Mouse (Mus musculus) liver, embryonic 13.5 days (tissue): ENCODE results near the gene Qprt. TPM values are rescaled to one million over a fixed set of nuclear protein-coding genes. Genes with fewer than 3 reads are reported as not detected.
A peak's percentile ranks its signal among the peaks of the same experiment; 100 is the strongest.
"Not testable (repeated sequence)": the region's sequence is repeated elsewhere in the genome, so short reads cannot be mapped to it uniquely, and the experiment has no call there.

Source experiments
- ATAC-seq: fragments of 200-750 bp; cut with Nextera tagmentation; 2 replicates; pipeline ENCODE4 v1.8.0; 2017; ENCODE audit warnings: low read depth, mild to moderate bottlenecking, moderate number of reproducible peaks, moderate library complexity
- DNase-seq: peaks from one replicate; pipeline ENCODE4 v3.0.0; 2022
- H3K27ac ChIP-seq: fragments of 300-500 bp; sonication (generic); 2 replicates; pipeline ENCODE4 v1.5.1; 2015; ENCODE audit warnings: moderate library complexity, mild to moderate bottlenecking, inconsistent platforms
- H3K27me3 ChIP-seq: fragments of 300-500 bp; sonication (generic); 2 replicates; pipeline ENCODE4 v1.6.1; 2015; ENCODE audit warnings: mild to moderate bottlenecking, inconsistent platforms
- H3K36me3 ChIP-seq: fragments of 300-500 bp; sonication (generic); 2 replicates; pipeline ENCODE4 v1.6.1; 2015; ENCODE audit warnings: mild to moderate bottlenecking, inconsistent platforms
- H3K4me1 ChIP-seq: fragments of 300-500 bp; sonication (generic); replicated peaks from 2 replicates; pipeline ENCODE4 v1.6.1; 2015; ENCODE audit warnings: inconsistent platforms
- H3K4me2 ChIP-seq: fragments of 300-500 bp; sonication (generic); 2 replicates; pipeline ENCODE4 v1.6.1; 2015; ENCODE audit warnings: inconsistent platforms, mild to moderate bottlenecking, moderate library complexity
- H3K4me3 ChIP-seq: fragments of 300-500 bp; sonication (generic); replicated peaks from 2 replicates; pipeline ENCODE4 v1.5.1; 2015; ENCODE audit warnings: mild to moderate bottlenecking, inconsistent platforms
- H3K9ac ChIP-seq: fragments of 300-500 bp; sonication (generic); 2 replicates; pipeline ENCODE4 v1.6.1; 2015; ENCODE audit warnings: mild to moderate bottlenecking, inconsistent platforms
- H3K9me3 ChIP-seq: fragments of 300-500 bp; sonication (generic); replicated peaks from 2 replicates; pipeline ENCODE4 v1.6.1; 2016; ENCODE audit warnings: inconsistent platforms
- WGBS: fragments of 180-500 bp; shearing (Covaris S2); methylation state at CpG from one replicate; pipeline ENCODE4 v1.1.7; 2015; ENCODE audit not compliant: insufficient replicate concordance; 5-methylcytosine and 5-hydroxymethylcytosine counted together
- polyA plus RNA-seq: library from polyadenylated mRNA; unstranded; fragments of >200 nt; fragmentation: Nextera tagmentation; extraction: Ambion mirVana; gene quantifications from 2 replicates; pipeline ENCODE4 v1.2.1, GENCODE M21; 2015

The Qprt gene
- polyA plus RNA-seq, 1 experiment from 2014 or later: 44.4 TPM

DNA sequence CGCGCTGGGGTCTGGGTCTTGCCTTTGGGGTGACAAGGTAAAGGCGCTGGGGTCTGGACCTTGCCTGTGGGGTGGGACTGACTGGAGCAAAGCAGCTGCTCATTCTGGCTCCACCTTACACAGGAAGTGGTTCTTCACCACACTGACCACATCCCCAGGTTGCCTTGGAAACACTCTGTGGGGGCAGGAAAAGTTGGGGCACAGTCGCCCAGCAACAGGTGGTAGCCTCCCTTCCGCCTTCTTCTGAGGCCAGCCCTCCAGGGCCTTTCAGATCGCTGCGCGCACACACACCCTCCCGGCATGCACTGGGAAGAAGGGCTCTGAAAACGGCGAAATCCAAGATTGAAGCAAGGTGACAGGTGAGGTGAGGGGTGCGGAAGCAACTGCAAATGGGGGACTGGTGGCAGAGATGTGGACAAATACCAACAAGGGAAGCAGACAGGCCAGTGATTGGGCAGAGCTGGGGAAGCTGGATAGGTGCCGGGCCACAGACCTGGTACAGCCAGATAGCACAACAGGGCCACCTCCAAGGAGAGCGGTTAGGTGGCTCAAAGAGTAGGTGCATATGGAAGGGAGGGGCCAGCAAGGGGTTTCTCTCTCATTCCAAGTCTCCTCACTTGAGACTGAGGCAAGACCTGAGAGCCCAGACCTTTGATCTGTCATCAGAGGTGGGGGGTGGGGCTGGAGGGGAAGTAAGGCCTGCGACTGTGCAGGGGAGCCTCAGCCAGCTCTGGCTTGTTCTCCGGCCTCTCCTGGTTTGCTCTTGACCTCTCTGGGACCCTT, 30.7 kb downstream of the Qprt start, which contains the start of gene AI467606:
Gene AI467606 (plus strand): TSS at position 246 of the 783 bp plus-strand sequence.
- H3K4me2 ChIP-seq: peak within 1 kb of the TSS; percentile 75
- H3K9ac ChIP-seq: peak within 1 kb of the TSS; percentile 74
- no peaks in the 10 kb centered on the region for H3K9me3 ChIP-seq
- DNase-seq: peak; percentile 79
- WGBS: 10% methylated on average over 16 of the region's 16 CpGs
- peak; percentile 87 for ATAC-seq
- no peaks in the 10 kb centered on the region for H3K27me3 ChIP-seq
- peak within 1 kb of the TSS; percentile 64 for H3K4me3 ChIP-seq
- peaks cover 73% of the 10 kb centered on the region for H3K4me1 ChIP-seq
- peak within 1 kb of the TSS; percentile 93 for H3K27ac ChIP-seq
- peaks cover 14% of the 10 kb centered on the region for H3K36me3 ChIP-seq

- H3K36me3 ChIP-seq: peaks cover 14% of the 10 kb centered on the region
- 38% methylated on average over 20 of the region's 20 CpGs for WGBS
- peak overlapping the region; percentile 74 for H3K9ac ChIP-seq
- 0 out of 2 replicates have a peak, but pooled peaks have one; percentile 2 for ATAC-seq
- no peaks in the 10 kb centered on the region for H3K27me3 ChIP-seq
- DNase-seq: peak; percentile 17
- H3K4me3 ChIP-seq: peak overlapping the region; percentile 64
- H3K4me1 ChIP-seq: peaks cover 82% of the 10 kb centered on the region
- peak overlapping the region; percentile 75 for H3K4me2 ChIP-seq
- no peaks in the 10 kb centered on the region for H3K9me3 ChIP-seq
- peak overlapping the region; percentile 93 for H3K27ac ChIP-seq
These were observed 31.6 kb downstream of the Qprt start for GRCm38 (mm10) chr7:127090154-127091113.

DNA sequence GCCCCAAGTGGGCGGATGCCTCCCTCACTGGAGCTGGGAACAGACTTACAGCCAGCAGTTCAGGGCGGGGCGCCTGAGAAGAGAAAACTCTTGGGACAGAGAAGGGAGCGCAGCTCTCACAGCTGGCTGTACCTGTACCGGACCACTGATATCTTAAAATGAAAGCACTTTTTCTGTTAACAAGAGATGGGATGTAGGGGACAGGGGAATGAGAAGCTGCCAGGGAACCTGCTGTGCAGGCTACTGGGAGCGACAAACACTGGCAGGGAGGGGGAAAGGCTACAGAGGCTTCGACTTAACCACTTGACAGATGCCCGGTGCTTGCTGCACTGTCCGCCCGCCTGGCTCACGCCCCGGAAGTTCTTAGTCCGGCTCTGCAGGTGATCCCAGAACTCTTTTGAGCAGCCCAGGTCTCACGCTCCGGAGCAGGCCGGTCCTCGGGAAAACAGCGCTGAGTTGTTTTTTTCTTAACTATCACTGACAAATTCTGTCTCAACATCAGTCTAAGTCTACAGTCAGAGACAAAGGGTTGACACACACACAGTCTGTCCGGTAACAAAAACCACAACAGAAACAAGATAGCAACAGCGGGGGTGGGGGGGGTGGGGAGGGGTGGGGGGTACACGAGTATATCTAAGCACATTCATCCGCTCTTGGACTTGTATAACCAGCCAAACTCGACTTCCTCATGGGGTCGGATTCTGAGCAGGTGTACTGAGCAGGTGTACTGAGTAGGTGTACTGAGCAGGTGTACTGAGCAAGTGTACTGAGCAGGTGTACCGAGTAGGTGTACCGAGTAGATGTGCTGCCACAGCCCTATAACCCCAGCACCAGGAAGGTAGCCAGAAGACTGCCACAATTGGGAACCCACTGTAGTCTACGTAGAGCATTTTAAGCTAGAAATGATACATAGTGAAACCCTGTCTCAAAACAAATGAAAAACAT, 32.9 kb downstream of the Qprt start:
- Histone ChIP-seq H3K9me3 (no peaks in the 10 kb centered on the region), H3K4me1 (peaks cover 93% of the 10 kb centered on the region), H3K4me2 (peak overlapping the region; percentile 77), H3K27ac (peak overlapping the region; percentile 93), H3K36me3 (peaks cover 14% of the 10 kb centered on the region), H3K4me3 (peak overlapping the region; percentile 48), H3K9ac (peak overlapping the region; percentile 73), H3K27me3 (no peaks in the 10 kb centered on the region)
- WGBS: 8% methylated on average over 27 of the region's 27 CpGs
- ATAC-seq: peak; percentile 45
- DNase-seq: peak; percentile 52

DNA sequence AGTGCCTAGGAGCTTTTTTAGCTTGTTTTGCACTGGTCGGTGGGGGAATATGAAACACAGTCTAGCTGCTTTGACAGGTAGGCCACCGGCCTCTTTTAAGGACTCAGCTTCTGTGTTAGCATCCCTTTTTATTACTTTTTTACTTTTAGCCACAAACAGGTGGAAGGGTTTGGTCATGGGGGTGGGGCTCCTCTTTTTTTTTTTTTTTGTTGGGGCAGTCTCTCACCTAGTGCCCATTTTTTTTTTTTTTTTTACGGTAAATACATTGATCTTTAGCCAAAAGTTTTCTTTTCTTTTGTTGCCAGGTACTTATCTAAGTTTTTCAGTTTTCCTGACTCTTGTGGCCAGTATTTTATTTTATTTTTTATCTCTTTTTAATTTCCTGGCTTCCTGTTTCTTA, 33.9 kb downstream of the Qprt start:
- 42% methylated on average over 3 of the region's 3 CpGs for WGBS
- DNase-seq: no peak
- H3K4me3 ChIP-seq: no peak overlapping the region
- ATAC-seq: no peak
- peaks cover 94% of the 10 kb centered on the region for H3K4me1 ChIP-seq
- peak overlapping the region; percentile 82 for H3K27ac ChIP-seq
- peaks cover 11% of the 10 kb centered on the region for H3K36me3 ChIP-seq
- H3K9me3 ChIP-seq: no peaks in the 10 kb centered on the region
- H3K9ac ChIP-seq: no peak overlapping the region
- H3K4me2 ChIP-seq: no peak overlapping the region
- H3K27me3 ChIP-seq: no peaks in the 10 kb centered on the region

DNA sequence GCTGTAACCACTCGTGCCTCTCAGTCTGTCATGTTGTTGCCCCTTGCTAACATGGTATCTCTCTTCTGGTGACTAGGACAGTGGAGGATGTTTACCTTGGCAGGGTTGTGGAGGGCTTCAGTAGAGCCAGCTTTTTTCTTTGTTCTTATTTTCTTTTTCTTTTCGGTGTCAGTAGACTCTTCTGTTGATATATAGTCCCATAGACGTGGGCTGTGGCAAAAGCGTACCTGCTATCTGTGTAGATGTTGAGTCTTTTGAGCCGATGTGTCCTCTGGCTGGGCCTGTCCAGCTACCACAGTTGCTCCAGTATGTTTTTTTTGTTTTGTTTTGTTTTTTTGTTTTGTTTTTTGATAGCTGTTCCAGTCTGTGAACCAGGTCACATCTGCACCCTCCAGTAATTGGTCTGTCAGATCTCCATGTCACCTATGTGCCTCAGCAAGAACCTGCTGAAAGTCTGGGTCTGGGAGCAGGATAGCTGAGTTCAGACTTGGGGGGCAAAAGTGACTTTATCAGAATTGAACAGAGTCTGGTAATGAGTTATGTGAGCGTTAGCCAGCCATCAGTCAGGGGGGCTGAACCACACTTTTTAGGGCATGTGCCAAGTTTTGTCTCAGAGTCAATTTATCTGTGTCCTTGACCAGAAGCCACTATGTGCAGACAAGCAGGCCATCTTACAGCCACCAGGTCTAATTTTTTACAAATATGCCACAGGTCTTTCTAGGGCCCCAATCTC, 34.6 kb downstream of the Qprt start, which contains the start of gene Zg16:
Gene Zg16 (minus strand): TSS at position 51 of the 733 bp plus-strand sequence.
- H3K27me3 ChIP-seq, DNase-seq, ATAC-seq, H3K4me3 ChIP-seq, H3K4me2 ChIP-seq, H3K9me3 ChIP-seq, H3K9ac ChIP-seq, H3K36me3 ChIP-seq: not testable (repeated sequence)
- Histone ChIP-seq H3K27ac (peak within 1 kb of the TSS; percentile 82), H3K4me1 (peaks cover 92% of the 10 kb centered on the region)
- WGBS: 53% methylated on average over 6 of the region's 6 CpGs

DNA sequence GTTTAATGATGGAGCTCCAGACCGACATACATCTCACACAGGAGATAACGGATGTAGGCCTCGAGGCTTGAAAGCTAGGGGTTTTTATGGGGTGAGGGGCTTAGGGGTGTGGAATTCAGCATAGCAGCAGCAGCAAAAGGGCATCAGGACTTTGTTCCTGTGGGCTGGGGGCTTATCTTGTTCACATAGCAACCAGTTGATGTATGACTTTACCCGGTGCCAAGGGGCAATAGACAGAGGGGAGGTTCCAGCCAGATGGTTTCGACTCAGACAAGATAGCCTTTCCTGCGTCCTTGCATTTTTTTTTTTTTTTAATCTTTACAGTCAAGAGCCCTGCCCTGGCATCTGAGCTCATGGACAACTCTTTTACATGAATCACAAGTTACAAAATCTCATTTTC, 36.3 kb downstream of the Qprt start:
- H3K4me3 ChIP-seq, H3K27me3 ChIP-seq, H3K36me3 ChIP-seq, H3K9me3 ChIP-seq, H3K4me2 ChIP-seq: not testable (repeated sequence)
- Histone ChIP-seq H3K27ac (peak overlapping the region; percentile 82), H3K9ac (0 out of 2 replicates have a peak overlapping the region, but pooled peaks have one; percentile 29), H3K4me1 (peaks cover 82% of the 10 kb centered on the region)
- ATAC-seq: peak; percentile 57
- WGBS: 27% methylated on average over 6 of the region's 6 CpGs
- peak; percentile 54 for DNase-seq

DNA sequence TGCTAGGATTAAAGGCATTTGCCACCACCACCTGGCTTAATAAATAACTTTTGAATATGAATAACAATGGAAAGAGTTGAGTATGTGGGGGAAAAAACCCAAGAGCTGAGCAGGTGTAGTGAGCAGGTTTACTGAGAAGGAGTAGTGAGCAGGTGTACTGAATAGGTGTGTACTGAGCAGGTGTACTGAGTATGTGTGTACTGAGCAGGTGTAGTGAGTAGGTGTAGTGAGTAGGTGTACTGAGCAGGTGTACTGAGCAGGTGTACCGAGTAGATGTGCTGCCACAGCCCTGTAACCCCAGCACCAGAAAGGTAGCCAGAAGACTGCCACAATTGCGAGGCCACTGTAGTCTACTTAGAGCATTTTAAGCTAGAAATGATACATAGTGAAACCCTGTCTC, 37.2 kb downstream of the Qprt start:
- Histone ChIP-seq H3K36me3 (no peaks in the 10 kb centered on the region), H3K4me1 (peaks cover 72% of the 10 kb centered on the region), H3K4me2 (no peak overlapping the region), H3K9ac (no peak overlapping the region), H3K27ac (peak overlapping the region; percentile 43; the same call in 1 of the 2 replicates), H3K4me3 (no peak overlapping the region), H3K9me3 (no peaks in the 10 kb centered on the region), H3K27me3 (no peaks in the 10 kb centered on the region)
- no peak for ATAC-seq
- 75% methylated on average over 2 of the region's 2 CpGs for WGBS
- DNase-seq: no peak

- Histone ChIP-seq H3K4me1 (peaks cover 61% of the 10 kb centered on the region), H3K27ac (no peak overlapping the region), H3K9me3 (no peaks in the 10 kb centered on the region), H3K27me3 (no peaks in the 10 kb centered on the region), H3K4me3 (no peak overlapping the region), H3K36me3 (no peaks in the 10 kb centered on the region), H3K4me2 (no peak overlapping the region), H3K9ac (no peak overlapping the region)
- WGBS: 40% methylated on average over 4 of the region's 4 CpGs
- no peak for DNase-seq
- 0 out of 2 replicates have a peak, but pooled peaks have one; percentile 41 for ATAC-seq
These were observed 38.3 kb downstream of the Qprt start for GRCm38 (mm10) chr7:127083689-127084088.

DNA sequence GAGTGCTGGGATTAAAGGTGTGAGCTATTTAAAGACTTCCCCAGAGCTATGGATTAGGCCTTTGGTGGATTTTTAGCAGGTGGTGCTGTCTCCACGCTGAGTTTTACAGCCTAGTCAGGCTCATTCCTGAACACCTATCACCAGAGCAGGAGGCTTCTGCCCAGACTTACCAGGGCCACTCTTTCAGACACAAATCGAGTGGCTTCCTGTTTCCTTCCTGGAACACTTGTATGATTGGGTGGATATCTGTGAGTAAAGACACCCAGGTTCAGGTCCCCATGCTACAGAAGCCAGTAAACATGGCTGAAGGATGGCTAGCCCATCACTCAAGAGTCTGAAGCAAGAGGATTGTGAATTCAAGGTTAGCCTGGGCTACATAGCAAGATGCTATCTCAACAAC, 39.0 kb downstream of the Qprt start:
- WGBS: 26% methylated on average over 2 of the region's 2 CpGs
- Histone ChIP-seq H3K9me3 (no peaks in the 10 kb centered on the region), H3K9ac (no peak overlapping the region), H3K27ac (no peak overlapping the region), H3K4me1 (peaks cover 56% of the 10 kb centered on the region), H3K4me2 (no peak overlapping the region), H3K36me3 (no peaks in the 10 kb centered on the region), H3K27me3 (no peaks in the 10 kb centered on the region), H3K4me3 (no peak overlapping the region)
- no peak for ATAC-seq
- no peak for DNase-seq

GRCm38 (mm10) chr7:127082271-127082670, 39.8 kb downstream of the Qprt start:
- ATAC-seq: no peak
- H3K4me3 ChIP-seq: no peak overlapping the region
- peak overlapping the region; percentile 29; the same call in 1 of the 2 replicates for H3K27ac ChIP-seq
- H3K9ac ChIP-seq: no peak overlapping the region
- H3K4me1 ChIP-seq: peaks cover 49% of the 10 kb centered on the region
- H3K36me3 ChIP-seq: no peaks in the 10 kb centered on the region
- no peak overlapping the region for H3K4me2 ChIP-seq
- H3K27me3 ChIP-seq: no peaks in the 10 kb centered on the region
- H3K9me3 ChIP-seq: no peaks in the 10 kb centered on the region
- DNase-seq: no peak
- 40% methylated on average over 8 of the region's 8 CpGs for WGBS
